Mouse (Mus musculus) limb, embryonic 13.5 days (tissue): Measurements from ENCODE around the gene Lhx4. TPM values are rescaled to one million over a fixed set of nuclear protein-coding genes. Genes with fewer than 3 reads are reported as not detected.

Experiments used
- ATAC-seq: fragments of 200-750 bp; cut with Nextera tagmentation; 2 replicates; pipeline ENCODE4 v1.8.0; 2017; ENCODE audit warnings: low read depth, moderate number of reproducible peaks, moderate TSS enrichment; ENCODE audit not compliant: low FRiP score
- H3K27ac ChIP-seq: fragments of 300-500 bp; sonication (generic); 2 replicates; pipeline ENCODE4 v1.5.1; 2015; ENCODE audit warnings: inconsistent platforms, mild to moderate bottlenecking, moderate library complexity
- H3K27me3 ChIP-seq: fragments of 300-500 bp; sonication (generic); 2 replicates; pipeline ENCODE4 v1.6.1; 2015; ENCODE audit warnings: mild to moderate bottlenecking, inconsistent platforms
- H3K36me3 ChIP-seq: fragments of 300-500 bp; sonication (generic); 2 replicates; pipeline ENCODE4 v1.6.1; 2015; ENCODE audit warnings: inconsistent platforms, mild to moderate bottlenecking, moderate library complexity
- H3K4me1 ChIP-seq: fragments of 300-500 bp; sonication (generic); 2 replicates; pipeline ENCODE4 v1.6.1; 2015; ENCODE audit warnings: inconsistent platforms
- H3K4me2 ChIP-seq: fragments of 300-500 bp; sonication (generic); replicated peaks from 2 replicates; pipeline ENCODE4 v1.6.1; 2015; ENCODE audit warnings: inconsistent platforms, mild to moderate bottlenecking, moderate library complexity
- H3K4me3 ChIP-seq: fragments of 300-500 bp; sonication (generic); 2 replicates; pipeline ENCODE4 v1.5.1; 2015; ENCODE audit warnings: moderate library complexity, mild to moderate bottlenecking, inconsistent platforms
- H3K9ac ChIP-seq: fragments of 300-500 bp; sonication (generic); 2 replicates; pipeline ENCODE4 v1.6.1; 2015; ENCODE audit warnings: mild to moderate bottlenecking, inconsistent platforms
- H3K9me3 ChIP-seq: fragments of 300-500 bp; sonication (generic); 2 replicates; pipeline ENCODE4 v1.6.1; 2016; ENCODE audit warnings: inconsistent platforms
- WGBS: fragments of 180-500 bp; shearing (Covaris S2); methylation state at CpG from one replicate; pipeline ENCODE4 v1.1.7; 2015; 5-methylcytosine and 5-hydroxymethylcytosine counted together
- polyA plus RNA-seq: library from polyadenylated mRNA; unstranded; fragments of >200 nt; fragmentation: Nextera tagmentation; extraction: Ambion mirVana; gene quantifications from 2 replicates; pipeline ENCODE4 v1.2.1, GENCODE M21; 2015

The Lhx4 gene
- polyA plus RNA-seq, 1 experiment from 2014 or later, result 0.05 TPM

DNA sequence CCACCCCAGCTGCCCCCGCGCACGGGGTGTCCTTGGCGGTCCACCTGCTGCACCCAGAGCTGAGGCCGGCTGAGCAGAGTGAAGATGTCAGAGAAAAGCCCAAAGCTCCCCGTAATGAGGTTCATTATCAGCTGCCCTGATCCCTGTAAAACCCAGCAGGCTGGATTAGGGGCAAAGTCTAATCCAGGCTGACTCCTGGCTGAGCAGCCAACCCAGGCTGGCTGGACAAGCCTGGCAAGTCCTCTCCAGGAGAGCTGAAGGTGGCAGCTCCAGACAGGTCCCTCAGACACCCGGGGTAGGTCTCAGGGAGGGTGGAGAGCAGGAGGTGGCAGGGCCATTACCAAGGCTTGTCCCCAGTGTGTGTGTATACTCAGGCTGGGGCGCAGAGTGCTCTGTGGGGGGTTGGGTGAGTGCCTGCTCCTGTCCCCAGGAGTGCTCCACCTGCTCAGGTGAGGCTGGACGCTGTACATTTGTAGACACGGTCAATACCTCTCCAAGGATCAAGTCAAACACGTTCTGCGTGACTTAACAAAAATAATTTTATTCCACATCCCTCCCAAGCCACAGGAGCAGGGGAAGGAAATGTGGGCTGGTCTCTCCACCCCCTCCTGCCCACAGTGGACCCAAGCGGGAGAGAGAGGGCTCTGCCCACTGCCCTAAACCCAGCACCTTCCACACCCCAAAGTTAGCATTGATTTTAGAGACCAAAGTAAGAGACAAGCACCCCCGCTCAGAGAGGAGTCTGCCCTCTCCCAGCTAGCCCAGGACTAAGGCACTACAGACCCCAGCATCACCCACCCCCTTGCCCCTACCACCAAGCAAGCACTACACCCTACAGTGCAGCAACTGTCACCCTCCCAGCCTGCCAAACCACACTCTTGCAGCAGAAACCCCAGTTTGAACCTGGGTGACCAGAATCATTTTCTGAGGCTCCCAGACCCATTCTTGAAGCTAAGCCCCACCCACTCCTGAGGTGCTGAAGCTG lies 26.4 kb upstream of the Lhx4 start:
- Histone ChIP-seq H3K9ac (no peak overlapping the region), H3K27ac (no peak overlapping the region), H3K4me3 (no peak overlapping the region), H3K9me3 (peaks cover 6% of the 10 kb centered on the region; the same call in 1 of the 2 replicates), H3K4me2 (no peak overlapping the region), H3K36me3 (peaks cover 36% of the 10 kb centered on the region), H3K27me3 (no peaks in the 10 kb centered on the region), H3K4me1 (no peaks in the 10 kb centered on the region)
- 73% methylated on average over 14 of the region's 14 CpGs for WGBS
- ATAC-seq, result no peak

DNA sequence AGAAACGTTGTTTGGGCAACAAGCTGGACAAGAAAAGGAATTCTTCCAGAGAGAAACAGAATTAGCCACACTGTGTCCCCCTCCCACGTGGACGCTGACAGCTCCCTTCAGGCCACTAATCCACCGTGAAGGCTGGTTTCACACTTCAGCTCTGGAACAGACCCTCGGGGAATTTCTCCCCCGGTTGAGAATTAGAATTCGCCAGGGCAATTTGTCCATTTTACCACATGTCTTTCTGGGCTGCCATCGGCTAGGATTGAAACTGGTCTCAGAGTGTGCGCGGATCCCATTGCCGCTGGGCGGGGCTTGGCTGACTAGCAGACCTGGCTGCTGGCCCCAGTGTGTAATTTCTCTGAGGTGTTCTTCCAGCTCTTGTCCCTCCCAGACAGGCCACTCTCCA lies 7.7 kb upstream of the Lhx4 start:
- no peak overlapping the region for H3K9ac ChIP-seq
- no peak for ATAC-seq
- H3K4me2 ChIP-seq, result no peak overlapping the region
- WGBS, result 61% methylated on average over 12 of the region's 12 CpGs
- peaks cover 4% of the 10 kb centered on the region for H3K27me3 ChIP-seq
- H3K9me3 ChIP-seq, result no peaks in the 10 kb centered on the region
- no peaks in the 10 kb centered on the region for H3K4me1 ChIP-seq
- no peak overlapping the region for H3K27ac ChIP-seq
- no peaks in the 10 kb centered on the region for H3K36me3 ChIP-seq
- no peak overlapping the region for H3K4me3 ChIP-seq

DNA sequence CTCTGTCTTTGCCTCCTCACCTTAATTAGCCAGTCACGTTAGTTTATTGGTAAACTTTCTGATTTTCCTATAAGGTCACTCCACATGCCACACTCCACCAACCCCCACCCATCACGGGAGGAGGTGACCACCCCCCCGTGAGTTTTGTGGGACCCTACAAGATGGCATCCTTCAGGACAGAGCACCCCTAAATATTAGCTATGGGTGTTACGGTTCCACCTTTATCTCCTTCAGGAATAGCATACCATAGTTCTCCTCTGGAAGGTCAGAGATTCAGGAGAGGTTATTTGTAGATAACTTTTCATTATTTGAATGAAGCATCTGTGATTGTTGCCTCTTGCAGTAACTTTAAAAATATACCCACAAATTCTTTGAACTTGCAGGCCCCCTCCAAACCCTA lies 7.2 kb upstream of the Lhx4 start:
- no peak for ATAC-seq

DNA sequence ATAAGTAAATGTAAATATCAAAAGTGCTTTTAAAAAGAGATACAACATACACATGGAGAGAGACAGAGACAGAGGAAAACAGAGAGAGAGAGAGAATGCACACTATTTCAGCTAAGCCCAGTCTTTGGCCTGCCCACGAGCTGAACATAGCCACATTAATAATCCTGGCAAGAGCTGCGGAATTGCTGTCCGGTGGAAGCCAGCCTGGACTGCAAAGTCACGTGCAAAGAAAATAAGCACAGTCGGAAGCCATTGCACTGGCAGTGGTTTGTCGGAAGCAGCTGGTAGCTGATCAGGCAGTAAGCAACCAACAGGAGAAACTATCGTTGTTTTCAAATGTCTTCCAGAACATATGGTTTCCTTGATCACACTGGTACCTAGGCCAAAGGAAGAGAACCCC lies 6.1 kb upstream of the Lhx4 start:
- no peaks in the 10 kb centered on the region for H3K9me3 ChIP-seq
- no peak overlapping the region for H3K4me2 ChIP-seq
- H3K4me1 ChIP-seq, result no peaks in the 10 kb centered on the region
- H3K27me3 ChIP-seq, result peaks cover 19% of the 10 kb centered on the region
- no peak overlapping the region for H3K9ac ChIP-seq
- H3K27ac ChIP-seq, result no peak overlapping the region
- no peak for ATAC-seq
- WGBS, result 81% methylated on average over 7 of the region's 7 CpGs
- H3K4me3 ChIP-seq, result no peak overlapping the region
- H3K36me3 ChIP-seq, result no peaks in the 10 kb centered on the region

More for the DNA sequence above, 7.2 kb upstream of the Lhx4 start:
- H3K4me3 ChIP-seq, result no peak overlapping the region
- no peaks in the 10 kb centered on the region for H3K36me3 ChIP-seq
- no peaks in the 10 kb centered on the region for H3K9me3 ChIP-seq
- no peaks in the 10 kb centered on the region for H3K4me1 ChIP-seq
- peaks cover 8% of the 10 kb centered on the region for H3K27me3 ChIP-seq
- H3K9ac ChIP-seq, result no peak overlapping the region
- no peak overlapping the region for H3K27ac ChIP-seq
- H3K4me2 ChIP-seq, result no peak overlapping the region
- 80% methylated on average over 4 of the region's 4 CpGs for WGBS

DNA sequence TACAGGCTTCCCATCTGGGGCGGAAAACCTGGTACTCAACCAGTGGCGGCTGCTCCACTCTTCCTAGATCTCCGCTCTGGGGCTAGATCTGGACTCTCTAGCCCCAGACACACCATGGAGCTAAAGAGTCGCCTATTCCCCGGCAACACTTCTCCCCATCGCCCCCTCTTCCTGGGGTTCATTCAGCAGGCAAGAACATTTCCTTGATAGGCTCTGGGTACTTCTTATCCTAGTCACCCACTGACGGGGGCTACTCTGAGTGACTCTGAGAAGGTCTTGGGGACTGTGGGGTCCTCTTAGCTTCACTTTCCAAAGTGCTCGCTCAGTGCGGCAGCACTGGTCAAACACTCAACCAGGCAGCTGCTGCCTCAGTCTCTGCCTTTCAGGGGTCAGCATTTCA lies 1.9 kb upstream of the Lhx4 start:
- Histone ChIP-seq H3K27ac (no peak overlapping the region), H3K36me3 (no peaks in the 10 kb centered on the region), H3K9ac (no peak overlapping the region), H3K4me2 (no peak overlapping the region), H3K27me3 (peaks cover 61% of the 10 kb centered on the region), H3K9me3 (no peaks in the 10 kb centered on the region), H3K4me3 (no peak overlapping the region), H3K4me1 (no peaks in the 10 kb centered on the region)
- WGBS, result 76% methylated on average over 9 of the region's 9 CpGs
- no peak for ATAC-seq

DNA sequence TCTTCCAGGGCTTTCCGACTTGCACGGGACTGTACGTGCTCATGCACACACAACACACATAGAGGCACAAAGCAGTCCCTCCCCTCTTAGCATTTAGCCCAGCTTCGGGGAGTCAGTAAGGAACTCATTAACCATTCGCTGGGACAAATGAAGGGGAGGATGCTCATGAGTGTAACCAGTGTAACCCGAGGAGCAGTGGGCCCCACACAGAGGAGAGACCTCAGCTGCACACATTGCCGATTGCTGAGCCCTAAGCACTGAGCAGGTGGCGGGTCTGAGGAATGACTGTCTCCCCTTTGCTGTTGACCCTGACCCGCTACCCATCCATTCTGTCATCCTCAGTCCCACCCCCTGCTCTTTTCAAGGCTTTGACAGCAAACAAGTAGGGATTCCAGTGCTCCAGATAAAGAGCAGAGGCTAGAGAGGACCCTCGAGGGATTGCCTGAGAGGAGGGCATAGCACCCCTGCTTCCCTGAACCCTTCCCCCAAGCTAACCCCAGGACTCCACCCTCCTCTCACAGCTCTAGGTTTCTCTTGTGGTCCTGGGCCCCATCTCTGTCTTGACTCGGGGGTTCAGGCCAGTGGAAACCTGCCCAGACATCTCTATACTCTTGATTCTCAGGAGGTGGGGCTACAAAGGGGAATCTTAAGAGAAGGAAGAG lies 836 bp downstream of the Lhx4 start:
- no peak overlapping the region for H3K9ac ChIP-seq
- 13% methylated on average over 11 of the region's 11 CpGs for WGBS
- no peaks in the 10 kb centered on the region for H3K9me3 ChIP-seq
- 0 out of 2 replicates have a peak, but pooled peaks have one; percentile 32 for ATAC-seq
- no peaks in the 10 kb centered on the region for H3K36me3 ChIP-seq
- H3K27me3 ChIP-seq, result peaks cover 89% of the 10 kb centered on the region
- H3K4me2 ChIP-seq, result no peak overlapping the region
- no peak overlapping the region for H3K4me3 ChIP-seq
- H3K4me1 ChIP-seq, result no peaks in the 10 kb centered on the region
- no peak overlapping the region for H3K27ac ChIP-seq

DNA sequence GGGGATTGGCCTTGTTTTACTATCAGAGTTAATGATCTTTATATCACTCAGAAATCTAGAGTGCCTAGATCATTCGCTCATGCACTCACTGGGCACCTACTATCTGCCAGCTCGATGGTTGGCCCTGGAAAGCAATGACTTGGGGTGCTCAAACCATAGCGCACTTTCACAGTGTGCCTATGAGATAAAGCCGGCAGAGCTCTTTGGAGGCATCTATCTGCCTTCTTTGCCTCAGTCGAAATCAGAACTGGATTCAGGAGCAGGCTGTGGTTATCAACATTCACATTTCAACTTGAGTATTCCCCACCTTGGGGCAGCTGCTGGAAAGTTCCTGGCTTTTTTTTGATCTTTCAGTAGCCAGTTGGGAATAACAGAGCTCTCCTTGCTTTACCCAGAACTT lies 3.6 kb downstream of the Lhx4 start:
- Histone ChIP-seq H3K4me2 (no peak overlapping the region), H3K27me3 (peaks cover 94% of the 10 kb centered on the region), H3K4me1 (peaks cover 3% of the 10 kb centered on the region), H3K4me3 (no peak overlapping the region), H3K27ac (no peak overlapping the region), H3K9ac (no peak overlapping the region), H3K36me3 (no peaks in the 10 kb centered on the region), H3K9me3 (no peaks in the 10 kb centered on the region)
- no peak for ATAC-seq
- 72% methylated on average over 5 of the region's 5 CpGs for WGBS

DNA sequence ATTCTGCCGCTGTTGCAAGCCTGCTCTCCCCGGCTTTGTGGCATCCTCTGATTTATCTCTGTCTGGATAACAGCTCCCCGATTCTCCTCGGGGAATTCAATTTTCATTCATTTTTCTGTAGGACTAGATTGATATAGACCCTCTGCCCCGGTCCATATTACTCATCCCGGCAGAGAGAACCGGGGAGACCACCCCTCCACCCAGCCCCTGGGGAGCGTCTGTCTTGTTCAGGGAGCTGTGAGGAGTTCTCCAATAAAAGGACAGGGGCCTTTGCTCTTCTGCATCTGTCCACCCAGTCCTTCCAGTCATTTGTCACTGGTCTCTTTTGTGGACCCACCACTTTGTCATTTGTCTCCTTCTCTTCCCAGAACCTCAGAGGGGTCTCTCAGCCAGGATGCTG lies 4.5 kb downstream of the Lhx4 start:
- H3K27ac ChIP-seq, result no peak overlapping the region
- H3K4me2 ChIP-seq, result no peak overlapping the region
- H3K9ac ChIP-seq, result no peak overlapping the region
- ATAC-seq, result no peak
- H3K36me3 ChIP-seq, result no peaks in the 10 kb centered on the region
- no peak overlapping the region for H3K4me3 ChIP-seq
- H3K9me3 ChIP-seq, result no peaks in the 10 kb centered on the region
- WGBS, result 9% methylated on average over 8 of the region's 8 CpGs
- H3K4me1 ChIP-seq, result peaks cover 12% of the 10 kb centered on the region
- peaks cover 94% of the 10 kb centered on the region for H3K27me3 ChIP-seq

DNA sequence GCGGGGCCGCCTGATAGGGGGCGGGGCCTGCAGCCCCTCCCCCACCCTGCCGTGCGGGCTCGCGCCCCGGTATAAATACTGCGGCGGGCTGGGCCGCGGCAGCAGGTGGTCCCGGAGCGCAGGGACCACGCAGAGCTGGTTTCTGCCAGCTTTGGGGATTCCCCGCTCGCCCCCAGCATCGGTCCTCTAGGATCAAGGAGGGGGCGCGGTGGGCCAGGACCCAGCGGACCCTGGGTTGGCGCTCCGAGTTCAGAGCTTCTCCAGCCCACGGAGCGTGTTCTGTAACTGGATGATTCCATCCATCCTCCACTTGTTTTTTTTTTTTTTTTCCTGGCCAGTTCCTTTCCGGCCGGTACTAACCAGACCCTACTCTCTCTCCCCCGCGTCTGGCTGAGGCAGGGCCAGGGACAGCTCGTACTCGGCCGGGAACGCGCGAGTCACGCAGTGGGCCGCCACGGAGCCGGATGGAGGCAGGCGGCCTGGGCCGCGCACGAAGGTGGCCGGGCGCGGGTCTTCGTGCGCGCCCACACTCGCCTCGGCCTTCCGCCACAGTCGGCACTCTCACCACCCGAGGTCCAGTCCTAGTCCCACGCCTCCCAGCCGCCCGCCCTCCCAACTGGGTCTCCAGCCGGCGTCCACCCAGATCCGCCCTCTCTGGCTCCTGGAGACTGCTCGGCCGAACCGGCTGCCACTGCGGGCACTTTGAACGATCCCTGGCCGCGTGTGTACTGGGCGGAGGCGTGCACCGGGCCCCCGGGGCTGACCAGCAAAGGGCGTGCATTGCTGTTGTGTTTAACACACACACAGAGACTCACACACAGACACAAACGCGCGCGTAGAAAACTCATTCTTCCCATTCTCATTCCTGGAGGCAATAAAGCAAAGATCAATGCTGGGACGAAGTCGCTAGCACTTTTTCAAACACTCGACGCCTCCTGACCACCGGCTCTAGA lies 8.8 kb downstream of the Lhx4 start:
- no peak overlapping the region for H3K27ac ChIP-seq
- WGBS, result under 1% methylated on average over 81 of the region's 81 CpGs
- peaks cover 32% of the 10 kb centered on the region for H3K4me1 ChIP-seq
- ATAC-seq, result peak; percentile 57
- H3K4me2 ChIP-seq, result peak overlapping the region; percentile 89
- H3K36me3 ChIP-seq, result no peaks in the 10 kb centered on the region
- H3K9ac ChIP-seq, result peak overlapping the region; percentile 58
- peak overlapping the region; percentile 52 for H3K4me3 ChIP-seq
- H3K9me3 ChIP-seq, result no peaks in the 10 kb centered on the region
- H3K27me3 ChIP-seq, result peaks cover 94% of the 10 kb centered on the region

DNA sequence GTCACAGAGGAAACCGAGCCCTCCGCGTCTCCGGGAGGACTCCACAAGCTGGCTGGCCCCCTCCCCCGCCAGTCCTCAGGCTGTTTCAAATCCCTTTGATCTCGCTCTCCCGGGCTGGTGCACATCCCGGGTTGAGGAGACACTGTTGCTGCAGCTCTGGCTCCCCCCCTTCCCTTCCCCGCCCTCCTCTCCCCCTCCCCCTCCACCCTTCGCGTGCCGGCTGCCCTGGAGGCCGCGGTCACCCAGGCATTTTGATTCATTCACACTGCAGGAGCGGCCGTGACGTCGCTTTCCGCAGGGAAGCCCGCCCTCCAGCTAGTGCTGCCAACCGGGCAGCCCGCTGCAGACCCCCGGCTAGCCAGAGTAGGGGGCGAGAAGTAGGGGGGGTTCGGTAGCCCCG lies 9.5 kb downstream of the Lhx4 start:
- WGBS, result 1% methylated on average over 22 of the region's 26 CpGs
- no peaks in the 10 kb centered on the region for H3K36me3 ChIP-seq
- H3K27ac ChIP-seq, result no peak overlapping the region
- H3K4me3 ChIP-seq, result peak overlapping the region; percentile 52
- H3K4me2 ChIP-seq, result peak overlapping the region; percentile 89
- H3K9ac ChIP-seq, result peak overlapping the region; percentile 58
- ATAC-seq, result peak; percentile 59
- H3K9me3 ChIP-seq, result no peaks in the 10 kb centered on the region
- H3K4me1 ChIP-seq, result peaks cover 32% of the 10 kb centered on the region
- H3K27me3 ChIP-seq, result peaks cover 94% of the 10 kb centered on the region

DNA sequence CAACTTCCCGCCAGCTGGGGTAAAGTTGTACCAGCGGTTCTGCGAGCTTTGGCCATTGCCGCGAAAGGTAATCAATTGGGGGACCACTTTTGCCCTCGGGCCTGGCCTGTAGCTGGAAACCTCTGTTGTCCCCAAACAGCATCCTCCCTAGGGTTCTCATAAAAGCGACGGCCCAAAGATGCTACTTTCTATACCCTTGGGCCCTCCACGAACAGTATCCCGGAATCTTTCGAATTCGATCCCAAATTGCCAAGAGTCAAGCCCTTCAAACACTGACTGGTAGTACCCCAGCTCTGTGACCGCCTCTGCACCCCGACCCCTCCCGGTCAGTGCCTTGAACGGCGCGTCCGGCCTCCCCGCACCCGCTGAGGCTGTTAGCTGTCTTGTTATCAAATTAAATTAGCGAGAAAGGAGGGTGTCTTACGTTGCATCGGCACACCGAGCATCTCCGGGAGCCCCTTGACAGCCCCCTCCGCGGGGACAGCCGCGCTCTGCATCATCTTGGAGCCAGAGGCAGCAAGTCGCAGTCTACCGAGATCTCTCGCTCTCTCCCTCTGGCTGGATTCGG lies 10.0 kb downstream of the Lhx4 start:
- H3K27me3 ChIP-seq, result peaks cover 94% of the 10 kb centered on the region
- H3K9me3 ChIP-seq, result no peaks in the 10 kb centered on the region
- peak overlapping the region; percentile 58; the same call in 1 of the 2 replicates for H3K9ac ChIP-seq
- no peak overlapping the region for H3K27ac ChIP-seq
- ATAC-seq, result peak; percentile 1; the same call in 1 of the 2 replicates
- H3K4me2 ChIP-seq, result peak overlapping the region; percentile 89
- no peaks in the 10 kb centered on the region for H3K36me3 ChIP-seq
- under 1% methylated on average over 34 of the region's 34 CpGs for WGBS
- H3K4me1 ChIP-seq, result peaks cover 32% of the 10 kb centered on the region
- H3K4me3 ChIP-seq, result peak overlapping the region; percentile 52
